Mouse (Mus musculus) ES-E14 (cell line): ENCODE measurements at regions not wholly inside any gene's neighbourhood (a gene's known extent, or its start where the extent isn't known, plus 50 kb on each side); places are given as distances from the start of the nearest gene placed in this dataset.

Experiments
- DNase-seq: peaks from one replicate; pipeline ENCODE4 v3.0.0-alpha.2; 2013; ENCODE audit warnings: low read depth, low spot score
- H3K27ac ChIP-seq: 2 replicates; pipeline ENCODE4 v1.5.1; 2012; ENCODE audit warnings: low read depth, mild to moderate bottlenecking, low read length, moderate library complexity, mixed read lengths; ENCODE audit not compliant: poor library complexity, insufficient read depth, severe bottlenecking
- H3K36me3 ChIP-seq: 2 replicates; pipeline ENCODE4 v1.6.1; 2012; ENCODE audit warnings: mild to moderate bottlenecking, low read length, moderate library complexity, mixed read lengths; ENCODE audit not compliant: control insufficient read depth, poor library complexity, insufficient read depth, severe bottlenecking
- H3K4me1 ChIP-seq, 2 experiments: fragments of 150-350 bp in 1 of 2; sonication (generic) in 1 of 2; 2 replicates each; pipeline ENCODE4 v1.6.1; 2012; ENCODE audit warnings: low read length in 2 of 2, mild to moderate bottlenecking in 1 of 2, mixed read lengths in 1 of 2; ENCODE audit not compliant: control insufficient read depth in 2 of 2, insufficient read depth in 2 of 2, poor library complexity in 1 of 2
- H3K4me3 ChIP-seq, 2 experiments: fragments of 150-350 bp in 1 of 2; sonication (generic) in 1 of 2; 2 replicates each; pipeline ENCODE4 v1.5.1; 2012; ENCODE audit warnings: low read length in 2 of 2, low read depth in 1 of 2, mild to moderate bottlenecking in 1 of 2, mixed read lengths in 1 of 2; ENCODE audit not compliant: insufficient read depth in 1 of 2, poor library complexity in 1 of 2, severe bottlenecking in 1 of 2
- H3K9ac ChIP-seq: 2 replicates; pipeline ENCODE4 v1.6.1; 2012; ENCODE audit warnings: low read depth, mild to moderate bottlenecking, low read length, mixed read lengths; ENCODE audit not compliant: poor library complexity, insufficient read depth, severe bottlenecking
- H3K9me3 ChIP-seq: fragments of 150-350 bp; sonication (generic); 2 replicates; pipeline ENCODE4 v1.6.1; 2012; ENCODE audit warnings: low read depth, mild to moderate bottlenecking, low read length; ENCODE audit not compliant: control insufficient read depth, insufficient read depth
- CHD2 ChIP-seq: IDR thresholded peaks from 2 replicates; pipeline ENCODE4 v1.6.1; 2014; ENCODE audit warnings: mild to moderate bottlenecking, low read depth, low read length, inconsistent platforms
- HCFC1 ChIP-seq: IDR thresholded peaks from 2 replicates; pipeline ENCODE4 v1.6.1; 2012; ENCODE audit warnings: low read length, inconsistent platforms, borderline replicate concordance; ENCODE audit not compliant: insufficient read depth
- MAFK ChIP-seq: IDR thresholded peaks from 2 replicates; pipeline ENCODE4 v1.6.1; 2014; ENCODE audit warnings: mild to moderate bottlenecking, low read depth, low read length, inconsistent platforms; ENCODE audit not compliant: insufficient read depth
- ZC3H11A ChIP-seq: IDR thresholded peaks from 2 replicates; pipeline ENCODE4 v1.6.1; 2012; ENCODE audit warnings: low read depth, mild to moderate bottlenecking, inconsistent platforms, low read length, borderline replicate concordance
- ZNF384 ChIP-seq: IDR thresholded peaks from 2 replicates; pipeline ENCODE4 v1.6.1; 2012; ENCODE audit warnings: low read depth, low read length, inconsistent platforms
- in situ Hi-C, 2 experiments: fragments of 600-800 bp; cut with MboI; formaldehyde crosslinking; loops; one replicate each; pipeline ENCODE4 v1.15.1; 2025; ENCODE audit warnings: low sequenced_read_pairs in 2 of 2, inconsistent platforms in 1 of 2; ENCODE audit not compliant: unreplicated experiment in 2 of 2

DNA sequence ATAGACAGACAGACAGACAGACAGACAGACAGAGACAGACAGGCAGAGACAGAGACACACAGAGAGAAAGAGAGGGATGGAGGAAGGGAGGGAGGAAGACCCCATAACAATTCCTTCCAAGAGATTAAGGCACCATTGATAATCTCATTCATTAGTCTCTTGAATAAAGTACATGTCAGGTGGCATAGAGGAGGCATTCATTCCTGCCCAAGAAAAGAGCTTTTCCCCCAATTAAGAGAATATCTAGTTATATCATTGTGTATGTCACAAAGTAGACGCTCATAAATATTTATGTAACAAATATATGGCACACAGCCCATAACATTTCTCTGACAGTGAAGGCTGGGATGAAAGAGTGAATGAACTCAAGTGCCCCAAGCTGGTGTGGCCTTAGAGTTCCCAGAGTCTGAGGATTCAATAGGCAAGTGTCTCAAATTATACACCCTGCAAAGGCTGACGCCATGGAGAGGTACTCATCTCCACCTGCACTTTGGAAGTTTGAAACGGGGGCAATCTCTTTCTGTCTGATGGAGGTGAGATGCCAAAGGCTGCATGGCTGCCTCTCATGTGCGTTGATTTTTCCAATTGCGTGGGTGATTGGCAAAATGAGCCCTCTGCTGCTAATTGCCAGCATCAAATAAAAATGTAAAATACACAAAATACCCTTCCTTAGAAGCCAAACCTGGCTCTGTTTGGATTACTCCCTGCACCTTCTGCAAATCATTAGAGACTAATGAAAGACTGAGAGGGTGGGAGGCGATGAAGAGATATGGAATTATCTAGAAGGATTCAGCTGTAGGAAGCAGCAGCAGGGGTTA lies 710.3 kb upstream of the Castor2 start:
- Histone ChIP-seq H3K4me1 (no peaks in the 10 kb centered on the region), H3K9ac (no peak overlapping the region), H3K27ac (no peak overlapping the region), H3K4me3 (no peak overlapping the region), H3K9me3 (no peaks in the 10 kb centered on the region), H3K36me3 (no peaks in the 10 kb centered on the region)
- DNase-seq, result no peak
- TF ChIP-seq HCFC1 (no peak), ZNF384 (no peak), MAFK (no peak), ZC3H11A (no peak), CHD2 (no peak)
- in situ Hi-C loops, result no loop called here

DNA sequence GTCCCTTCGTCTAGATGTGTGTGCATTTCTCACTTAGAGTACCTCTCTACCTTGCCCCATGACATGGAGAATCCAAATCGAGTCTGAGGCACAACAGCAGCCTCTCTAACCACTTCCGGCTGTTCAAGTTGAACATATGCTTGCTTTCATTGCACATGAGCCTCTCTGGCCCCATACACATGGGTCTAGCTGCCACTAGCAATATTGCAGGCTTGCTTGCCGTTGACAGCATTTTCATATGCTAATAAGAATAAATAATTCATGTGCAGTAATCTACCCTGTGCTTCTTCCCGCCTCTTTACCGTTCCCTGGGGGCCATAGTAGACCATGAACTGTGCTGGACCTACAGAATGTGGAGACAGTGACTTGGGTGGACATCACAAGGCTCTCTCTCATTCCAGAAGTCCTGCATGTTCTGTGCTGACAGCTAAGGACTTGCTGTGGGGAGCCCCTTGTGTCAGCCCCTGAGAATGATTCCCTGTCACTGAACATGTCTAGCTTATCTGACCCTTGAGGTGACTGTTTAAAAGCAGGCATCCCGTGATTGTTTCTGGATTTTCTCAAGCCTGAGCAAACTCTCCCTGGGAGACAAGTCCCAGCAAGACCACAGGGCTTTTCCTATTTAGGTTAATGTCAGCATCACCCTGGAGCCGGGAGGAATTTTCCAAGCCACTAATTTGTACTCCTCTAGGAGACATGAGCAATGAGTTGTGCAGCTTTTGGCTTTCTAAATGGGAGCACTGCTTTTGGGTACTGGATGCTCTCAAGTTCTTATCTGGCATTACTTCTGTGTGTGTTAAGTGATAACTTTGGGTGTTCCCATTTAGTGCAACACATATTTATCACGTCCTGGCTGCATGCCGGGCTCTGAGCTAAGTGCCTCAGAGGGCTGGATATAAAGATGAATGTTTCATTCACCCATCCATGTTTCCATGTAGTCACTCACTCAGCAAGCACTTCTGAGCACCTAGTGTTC lies 713.8 kb upstream of the Castor2 start:
- Histone ChIP-seq H3K9me3 (no peaks in the 10 kb centered on the region), H3K27ac (no peak overlapping the region), H3K4me1 (no peaks in the 10 kb centered on the region), H3K4me3 (no peak overlapping the region), H3K9ac (no peak overlapping the region), H3K36me3 (no peaks in the 10 kb centered on the region)
- DNase-seq, result no peak
- in situ Hi-C loops, result no loop called here
- TF ChIP-seq CHD2, result no peak
- TF ChIP-seq HCFC1, result no peak
- TF ChIP-seq MAFK, result no peak
- no peak for TF ChIP-seq ZNF384
- no peak for TF ChIP-seq ZC3H11A

DNA sequence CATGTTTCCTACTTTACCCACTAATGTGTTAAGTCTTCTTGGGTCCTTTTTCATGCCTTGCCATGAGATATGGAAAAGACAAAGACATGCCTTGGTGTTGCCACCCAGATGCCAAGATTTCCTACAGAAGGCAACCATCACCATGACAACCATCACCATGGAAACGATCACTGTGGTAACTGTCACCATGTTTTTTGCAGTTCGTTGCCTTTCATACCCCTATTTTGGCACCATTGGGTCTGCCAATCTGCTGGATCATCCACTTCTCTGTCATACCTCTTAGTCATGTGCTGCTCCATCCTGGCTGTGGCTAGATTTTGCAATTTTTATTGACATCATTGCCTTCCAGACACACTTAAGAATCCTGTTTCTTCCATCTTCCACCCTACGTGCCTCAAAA lies 733.7 kb upstream of the Castor2 start:
- no peaks in the 10 kb centered on the region for H3K36me3 ChIP-seq
- no peak overlapping the region for H3K4me3 ChIP-seq
- H3K9ac ChIP-seq, result no peak overlapping the region
- in situ Hi-C loops, result no loop called here
- no peak for DNase-seq
- no peaks in the 10 kb centered on the region for H3K4me1 ChIP-seq
- no peak for TF ChIP-seq ZC3H11A
- no peaks in the 10 kb centered on the region for H3K9me3 ChIP-seq
- H3K27ac ChIP-seq, result no peak overlapping the region

DNA sequence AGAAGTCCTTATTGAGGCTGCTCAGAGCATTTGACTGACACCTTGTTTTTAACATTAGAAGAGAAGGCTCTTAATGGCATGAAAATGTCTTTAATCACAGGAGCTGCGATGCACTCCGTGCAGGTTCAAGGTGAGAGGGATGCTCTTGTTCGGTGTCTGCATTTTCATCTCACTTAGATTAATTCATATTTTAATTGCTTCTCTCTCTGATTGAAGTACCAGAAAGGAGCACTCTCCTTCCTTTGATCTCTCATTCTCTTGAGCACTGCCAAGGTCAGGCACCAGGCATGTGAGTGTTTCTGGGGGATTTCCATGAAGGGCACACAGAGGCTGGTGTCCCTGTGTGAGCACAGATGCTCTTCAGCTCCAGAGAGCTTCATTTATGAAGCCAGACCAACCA lies 752.0 kb upstream of the Castor2 start:
- no peak overlapping the region for H3K27ac ChIP-seq

More for the DNA sequence above, 752.0 kb upstream of the Castor2 start:
- TF ChIP-seq HCFC1 (no peak), ZC3H11A (no peak), CHD2 (no peak), ZNF384 (no peak), MAFK (no peak)
- Histone ChIP-seq H3K4me3 (no peak overlapping the region), H3K36me3 (no peaks in the 10 kb centered on the region), H3K9ac (no peak overlapping the region), H3K9me3 (no peaks in the 10 kb centered on the region), H3K4me1 (no peaks in the 10 kb centered on the region)
- DNase-seq, result no peak
- in situ Hi-C loops, result no loop called here
